Mouse (Mus musculus) lung, adult 2 months (tissue): ENCODE results near the gene Fdx1l.

Source experiments
- CTCF ChIP-seq: fragments of 200-500 bp; IDR thresholded peaks from 2 replicates; pipeline ENCODE4 v1.5.1; 2011; ENCODE audit warnings: mild to moderate bottlenecking, low read length, control low read depth; ENCODE audit not compliant: insufficient read depth
- POLR2A ChIP-seq: fragments of 200-500 bp; IDR thresholded peaks from 2 replicates; pipeline ENCODE4 v1.6.1; 2011; ENCODE audit warnings: low read depth, mild to moderate bottlenecking, control low read depth, low read length, borderline replicate concordance; ENCODE audit errors: extremely low read depth

DNA sequence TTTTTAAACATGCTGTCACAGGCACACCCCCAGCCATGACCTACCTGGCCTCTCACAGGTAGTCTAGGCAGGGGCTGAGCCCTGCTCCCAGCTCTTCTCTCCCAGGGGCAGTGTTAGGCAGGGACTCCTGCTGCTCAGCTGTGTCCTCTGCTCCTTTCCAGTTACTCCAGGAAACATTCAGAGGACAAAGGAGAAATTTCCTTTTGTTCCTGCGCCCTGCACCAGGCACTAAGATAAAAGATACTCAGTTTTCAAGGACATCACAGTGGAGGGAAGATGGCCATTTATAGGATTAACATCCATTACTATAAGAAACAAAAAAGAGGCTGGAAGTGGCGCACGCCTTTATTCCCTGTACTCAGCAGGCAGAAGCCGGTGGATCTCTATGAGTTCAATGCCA is 22.5 kb upstream of the Fdx1l start:
- TF ChIP-seq CTCF (no peak), POLR2A (no peak)
